Mouse (Mus musculus): ENCODE data around the gene Tcaf1. TPM values are rescaled to one million over a fixed set of nuclear protein-coding genes. Genes with fewer than 3 reads are reported as not detected.

The Tcaf1 gene
- total RNA-seq, 2 experiments from 2014 or later: 210 to 212 TPM

Other genes starting within 250 kb of the Tcaf1 start
- not detected for gene Olfr458, start 244.9 kb downstream of the Tcaf1 start, total RNA-seq (2021)
- not detected for gene Olfr457, start 233.8 kb downstream of the Tcaf1 start, total RNA-seq (2021)
- not detected for gene Olfr456, start 222.9 kb downstream of the Tcaf1 start, total RNA-seq (2021)
- gene Olfr455, start 162.5 kb downstream of the Tcaf1 start, total RNA-seq (2021): not detected
- gene Tcaf3, start 112.4 kb downstream of the Tcaf1 start, total RNA-seq (2021): not detected
- gene Tcaf2, start 64.8 kb downstream of the Tcaf1 start, total RNA-seq (2021): 1 to 10 TPM; 1.0 to 1.1 TPM
- gene Olfr453, start 29.3 kb upstream of the Tcaf1 start, total RNA-seq (2021): not detected
- gene Olfr38, start 46.3 kb upstream of the Tcaf1 start, total RNA-seq (2021): not detected
- gene Olfr452, start 75.0 kb upstream of the Tcaf1 start, total RNA-seq (2021): not detected
- gene Olfr450, start 101.9 kb upstream of the Tcaf1 start, total RNA-seq (2021): not detected
- gene Olfr449, start 124.3 kb upstream of the Tcaf1 start, total RNA-seq (2021): not detected
- gene Olfr448, start 180.4 kb upstream of the Tcaf1 start, total RNA-seq (2021): not detected
- gene Olfr447, start 198.8 kb upstream of the Tcaf1 start, total RNA-seq (2021): not detected
- not detected for gene Olfr446, start 211.3 kb upstream of the Tcaf1 start, total RNA-seq (2021)
- gene Olfr444, start 239.0 kb upstream of the Tcaf1 start, total RNA-seq (2021): not detected